Mouse (Mus musculus) bone marrow, adult 2 months (tissue): ENCODE data around the gene Rasl11b.

ENCODE experiments used
- CTCF ChIP-seq: fragments of 200-500 bp; IDR thresholded peaks from 2 replicates; pipeline ENCODE4 v1.5.1; 2011; ENCODE audit warnings: low read length, control low read depth; ENCODE audit not compliant: control insufficient read depth, insufficient read depth
- POLR2A ChIP-seq: fragments of 200-500 bp; IDR thresholded peaks from 2 replicates; pipeline ENCODE4 v1.6.1; 2011; ENCODE audit warnings: low read depth, mild to moderate bottlenecking, control low read depth, low read length, borderline replicate concordance; ENCODE audit not compliant: control insufficient read depth

GRCm38 (mm10) chr5:74239369-74239768 lies 44.3 kb downstream of the Rasl11b start:
- TF ChIP-seq POLR2A: no peak
- no peak for TF ChIP-seq CTCF
